Mouse (Mus musculus) lung, postnatal 36 days (tissue): ENCODE results near the gene Usp10.

Experiments
- DNase-seq: peaks from one replicate; pipeline ENCODE4 v3.0.0; 2022; ENCODE audit warnings: mixed read lengths

The Usp10 gene

DNA sequence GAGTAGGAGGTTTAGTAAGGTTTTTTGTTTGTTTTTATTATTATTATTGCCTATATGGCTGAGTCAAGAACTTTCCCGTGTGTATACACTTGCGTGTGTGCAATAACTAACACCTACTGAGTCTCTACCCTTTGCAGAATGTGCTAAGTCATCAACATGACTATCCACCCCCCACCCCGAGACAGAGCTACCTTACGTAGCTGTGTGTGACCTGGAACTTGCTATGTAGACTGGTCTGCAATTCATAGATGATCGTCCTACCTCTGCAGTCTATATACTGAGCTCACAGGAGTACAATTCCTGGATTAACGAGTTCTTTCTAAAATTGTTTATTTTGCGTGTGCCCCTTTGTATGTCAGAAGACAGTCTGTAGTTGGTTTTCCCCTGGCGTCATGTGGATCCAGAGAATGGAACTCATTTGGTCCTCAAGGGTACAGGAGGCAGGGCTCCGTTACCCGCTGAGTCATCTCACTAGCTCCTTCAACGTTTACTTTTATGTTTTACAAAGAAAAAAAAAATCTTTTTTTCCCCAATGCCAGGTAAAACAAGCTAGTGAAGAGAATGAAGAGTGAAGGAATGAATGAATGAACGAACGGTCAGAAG lies at the start of gene Usp10:
Gene Usp10, plus strand, starts transcription at position 417 of the 603 bp plus-strand sequence.
- DNase-seq = no peak

DNA sequence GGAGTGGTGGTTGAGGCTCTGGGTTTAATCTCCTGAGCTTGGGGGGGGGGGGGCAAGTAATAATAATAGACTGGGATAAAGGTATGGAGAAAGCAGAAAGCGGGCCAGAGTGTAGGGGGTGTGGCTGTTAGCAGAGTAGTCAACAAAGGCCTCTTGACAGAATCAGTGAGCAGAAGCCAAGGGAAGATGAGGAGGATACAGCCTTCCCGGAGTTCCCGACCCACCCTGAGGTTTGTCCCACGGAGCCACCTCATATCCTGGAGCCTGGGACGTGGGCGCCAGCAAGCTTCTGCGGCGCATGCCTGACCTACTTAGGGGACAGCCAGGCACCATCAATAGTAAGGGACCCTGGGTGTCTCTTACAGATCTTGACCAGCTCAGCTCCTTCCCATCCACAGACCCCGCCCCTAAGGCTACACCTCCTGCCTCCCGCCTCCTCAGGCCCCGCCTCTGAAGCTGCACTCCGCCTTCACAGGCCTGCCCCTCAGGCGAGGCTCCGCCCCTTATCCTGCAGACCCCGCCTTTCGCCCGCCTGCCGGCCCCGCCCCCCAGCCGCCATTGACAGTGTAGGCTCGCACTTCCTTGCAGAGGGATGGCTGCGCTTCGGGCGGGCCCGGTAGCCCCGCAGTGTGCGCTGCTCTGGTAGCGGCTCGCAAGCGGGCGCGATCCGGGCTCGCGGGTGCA lies 48.3 kb upstream of the Usp10 start, which contains the start of gene Klhl36:
Gene Klhl36, plus strand, starts transcription at position 561 of the 684 bp plus-strand sequence.
- peak; percentile 98 for DNase-seq

DNA sequence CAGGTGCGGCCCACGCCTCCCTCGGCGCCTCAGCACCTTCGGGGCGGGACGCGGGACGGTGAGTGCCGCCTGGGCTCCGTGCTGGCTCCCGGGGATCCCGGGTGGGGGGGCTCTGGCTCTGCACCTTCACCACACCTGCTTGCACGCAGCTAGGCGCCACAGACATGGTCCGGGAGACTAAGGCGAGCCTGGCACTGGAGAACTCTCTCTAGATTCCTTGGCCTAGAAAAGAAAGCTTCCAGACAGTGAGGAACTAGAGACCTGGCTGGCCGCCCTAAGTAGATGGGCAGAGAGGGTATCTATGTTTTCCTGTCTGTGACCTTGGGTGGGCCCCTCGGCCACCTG lies 47.8 kb upstream of the Usp10 start:
- no peak for DNase-seq

GRCm38 (mm10) chr8:119862749-119863148 lies 47.4 kb upstream of the Usp10 start:
- no peak for DNase-seq

DNA sequence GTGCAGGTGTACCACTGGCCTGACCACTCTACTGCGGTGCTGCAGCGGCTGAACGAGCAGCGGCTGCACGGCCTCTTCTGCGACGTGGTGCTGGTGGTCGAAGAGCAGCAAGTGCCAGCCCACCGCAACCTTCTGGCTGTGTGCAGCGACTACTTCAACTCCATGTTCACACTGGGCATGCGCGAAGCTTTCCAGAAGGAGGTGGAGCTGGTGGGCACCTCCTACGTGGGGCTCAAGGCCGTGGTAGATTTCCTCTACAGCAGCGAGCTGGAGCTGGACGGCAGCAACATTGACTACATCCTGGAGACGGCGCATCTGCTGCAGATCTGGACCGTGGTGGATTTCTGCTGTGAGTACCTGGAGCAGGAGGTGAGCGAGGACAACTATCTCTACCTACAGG lies 40.5 kb upstream of the Usp10 start:
- no peak for DNase-seq

GRCm38 (mm10) chr8:119873181-119873580 lies 37.0 kb upstream of the Usp10 start:
- DNase-seq = no peak

DNA sequence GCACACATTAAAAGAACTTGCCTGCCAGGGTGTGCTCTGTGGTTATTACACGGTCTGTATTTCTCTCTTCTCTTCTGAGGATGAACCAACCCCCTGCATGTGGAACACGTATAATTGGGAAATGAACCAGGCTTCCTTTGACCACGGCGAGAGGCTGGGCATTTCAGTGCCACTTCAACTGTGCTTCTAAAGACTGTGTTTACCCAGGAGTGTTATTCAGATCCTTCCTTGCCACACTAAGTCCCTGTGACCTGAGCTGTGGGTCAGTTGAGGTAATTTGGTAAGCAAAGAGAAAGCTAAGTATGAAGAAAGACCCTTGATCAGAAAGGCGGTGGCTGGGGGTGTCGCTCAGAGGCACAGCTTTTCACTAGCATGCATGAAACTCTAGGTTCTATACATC lies 28.9 kb upstream of the Usp10 start:
- peak; percentile 43 for DNase-seq

- DNase-seq = no peak
Measured at GRCm38 (mm10) chr8:119881917-119882316, 28.2 kb upstream of the Usp10 start.

- no peak for DNase-seq
Measured at GRCm38 (mm10) chr8:119883281-119883680, 26.9 kb upstream of the Usp10 start.

DNA sequence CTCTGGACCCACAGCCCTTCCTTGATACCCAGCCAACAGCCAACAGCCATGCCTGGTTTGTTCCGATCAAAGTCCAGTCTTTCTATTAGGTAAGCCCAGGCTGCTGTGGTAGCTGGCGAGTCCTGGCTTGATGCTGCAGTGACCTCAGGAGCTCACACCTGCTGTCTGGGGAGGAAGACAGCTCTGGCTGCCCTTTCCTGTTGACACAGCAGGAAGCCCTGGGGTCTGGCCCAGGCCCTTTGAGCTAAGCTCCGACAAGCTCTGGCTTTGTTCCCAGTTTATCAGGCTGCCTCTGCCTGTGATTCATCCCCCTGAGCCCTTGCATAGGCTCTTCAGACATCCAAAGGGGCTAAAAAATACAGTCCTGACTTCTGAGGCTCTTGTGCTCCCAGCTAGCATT lies 24.5 kb upstream of the Usp10 start:
- peak; percentile 19 for DNase-seq

- peak; percentile 71 for DNase-seq
Measured at GRCm38 (mm10) chr8:119887130-119887529, 23.0 kb upstream of the Usp10 start.

GRCm38 (mm10) chr8:119888012-119888411 lies 22.1 kb upstream of the Usp10 start:
- no peak for DNase-seq

- no peak for DNase-seq
Measured at GRCm38 (mm10) chr8:119897069-119897468, 13.1 kb upstream of the Usp10 start.

- no peak for DNase-seq
Measured at GRCm38 (mm10) chr8:119897933-119898332, 12.2 kb upstream of the Usp10 start.

- DNase-seq = no peak
Measured at GRCm38 (mm10) chr8:119901349-119901748, 8.8 kb upstream of the Usp10 start.

GRCm38 (mm10) chr8:119901952-119902351 lies 8.2 kb upstream of the Usp10 start:
- DNase-seq = no peak

- no peak for DNase-seq
Measured at GRCm38 (mm10) chr8:119904323-119904911, 5.7 kb upstream of the Usp10 start.

DNA sequence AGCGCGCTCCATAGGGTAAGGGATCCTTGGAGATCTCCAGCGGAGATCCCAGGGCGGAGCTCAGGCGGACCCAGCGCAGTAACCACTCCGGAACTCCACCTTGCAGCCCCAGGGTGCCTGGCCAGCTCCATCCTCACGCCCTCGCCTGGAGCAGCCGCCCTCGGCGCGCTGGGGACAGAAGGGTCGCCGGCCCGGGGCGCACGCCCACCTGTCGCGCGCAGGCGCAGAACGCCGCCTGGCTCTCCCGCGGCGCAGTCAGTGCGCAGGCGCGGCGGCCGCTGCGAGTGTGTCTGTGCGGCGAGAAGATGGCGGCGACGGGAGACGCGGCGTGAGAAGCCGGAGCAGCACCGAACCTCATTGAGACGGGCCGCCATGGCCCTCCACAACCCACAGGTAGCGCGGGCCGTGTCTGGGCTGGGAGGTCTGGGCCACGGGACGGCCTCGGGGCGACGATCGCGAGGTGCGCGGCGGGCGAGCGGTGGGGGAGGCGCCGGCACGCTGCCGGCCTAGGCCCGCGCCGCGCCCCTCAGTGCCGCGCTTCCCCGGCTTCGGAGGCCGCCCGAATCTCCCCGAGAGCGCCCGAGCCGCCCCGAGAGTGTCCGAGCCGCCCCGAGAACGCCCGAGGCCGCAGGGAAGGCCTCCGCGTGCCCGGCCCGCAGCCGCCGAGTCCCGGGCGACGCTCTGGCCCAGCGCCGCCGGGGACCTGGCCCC lies 542 bp downstream of the Usp10 start, which contains the start of gene Gm20388:
Gene Gm20388, plus strand, starts transcription at position 295 of the 711 bp plus-strand sequence.
- peak; percentile 91 for DNase-seq

- no peak for DNase-seq
Measured at GRCm38 (mm10) chr8:119911258-119911962, 1.2 kb downstream of the Usp10 start.

DNA sequence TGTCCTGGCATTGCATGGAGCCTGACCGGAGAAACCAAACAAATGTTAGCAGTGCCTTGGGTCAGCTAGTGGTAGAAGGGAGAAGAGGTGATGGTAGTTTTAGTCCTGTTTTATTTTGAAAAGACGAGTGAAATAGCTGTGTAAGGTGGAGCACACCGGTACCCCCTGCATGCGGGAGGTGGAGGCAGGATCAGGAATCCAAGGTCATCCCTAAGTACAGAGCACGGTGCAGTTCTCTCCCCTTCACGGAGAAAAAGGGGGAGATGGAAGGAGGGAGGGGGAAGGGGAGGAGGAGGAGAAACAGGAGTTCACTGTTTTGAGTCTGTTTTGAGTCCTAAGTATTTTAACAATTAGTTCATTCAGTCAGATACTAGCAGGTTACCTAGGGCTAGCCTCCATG lies 2.5 kb downstream of the Usp10 start:
- no peak for DNase-seq

DNA sequence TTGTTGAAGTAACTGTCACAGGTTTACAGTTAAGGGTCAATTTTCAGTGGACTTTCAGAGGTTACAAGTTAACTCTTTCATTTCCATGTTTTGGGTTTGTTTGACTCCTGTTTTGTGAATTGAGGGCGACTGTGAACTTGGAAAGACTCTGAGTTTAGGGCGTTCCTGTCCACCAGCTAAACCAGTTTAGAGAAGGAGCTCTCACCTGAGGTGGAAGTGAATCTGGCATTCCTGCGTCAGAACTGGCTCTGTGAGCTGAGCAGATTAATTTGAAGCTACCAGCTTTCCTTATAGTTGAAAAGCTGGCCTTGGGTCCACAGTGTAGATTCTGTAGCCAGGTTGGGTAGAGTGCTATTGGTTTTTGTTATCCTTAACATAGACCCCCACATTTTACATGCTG lies 3.0 kb downstream of the Usp10 start:
- peak; percentile 63 for DNase-seq

DNA sequence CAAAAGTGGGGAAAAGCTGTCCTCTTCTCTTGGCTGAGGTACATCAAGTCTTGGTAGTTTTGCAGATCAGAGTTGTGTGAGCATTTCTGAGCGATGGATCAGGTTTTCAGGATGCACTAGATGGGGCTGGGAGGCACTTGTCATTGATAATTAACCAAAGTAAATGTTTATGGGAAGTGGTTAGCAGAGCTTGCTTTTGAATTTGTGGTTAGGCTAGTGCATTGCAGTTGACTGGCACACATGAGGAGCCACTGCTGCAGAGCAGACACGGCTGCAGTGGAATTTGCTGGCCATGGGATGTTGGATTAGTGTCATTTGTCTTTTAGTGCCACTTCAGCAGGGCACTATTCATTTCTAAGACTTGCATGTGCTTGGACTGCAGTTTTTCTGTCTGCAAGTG lies 4.0 kb downstream of the Usp10 start:
- DNase-seq = no peak

DNA sequence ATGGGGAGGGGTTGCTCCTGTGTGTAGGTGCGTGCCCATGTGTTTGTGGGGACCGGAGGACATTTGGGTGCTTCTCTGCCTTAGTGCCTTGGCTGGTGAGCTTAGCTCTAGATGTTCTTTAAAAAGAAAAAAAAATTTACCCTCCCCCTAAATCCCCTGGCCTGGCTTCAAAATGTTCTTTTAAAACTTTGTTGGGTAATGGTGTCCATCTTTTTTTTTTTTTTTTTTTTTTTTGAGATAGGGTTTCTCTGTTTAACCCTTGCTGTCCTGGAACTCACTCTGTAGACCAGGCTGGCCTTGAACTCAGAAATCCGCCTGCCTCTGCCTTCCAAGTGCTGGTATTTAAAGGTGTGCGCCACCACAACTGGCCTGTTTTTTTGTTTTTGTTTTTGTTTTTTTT lies 5.1 kb downstream of the Usp10 start:
- no peak for DNase-seq
